Mouse (Mus musculus) c-Kit-negative CD71-positive TER-119-positive erythroid progenitor cells, embryonic 14.5 days (primary cell): ENCODE results near the gene Thoc6.

Experiments
- DNase-seq: peaks from one replicate; pipeline ENCODE4 v3.0.0-alpha.2; 2013; ENCODE audit warnings: low read depth, low spot score

Thoc6 gene

DNA sequence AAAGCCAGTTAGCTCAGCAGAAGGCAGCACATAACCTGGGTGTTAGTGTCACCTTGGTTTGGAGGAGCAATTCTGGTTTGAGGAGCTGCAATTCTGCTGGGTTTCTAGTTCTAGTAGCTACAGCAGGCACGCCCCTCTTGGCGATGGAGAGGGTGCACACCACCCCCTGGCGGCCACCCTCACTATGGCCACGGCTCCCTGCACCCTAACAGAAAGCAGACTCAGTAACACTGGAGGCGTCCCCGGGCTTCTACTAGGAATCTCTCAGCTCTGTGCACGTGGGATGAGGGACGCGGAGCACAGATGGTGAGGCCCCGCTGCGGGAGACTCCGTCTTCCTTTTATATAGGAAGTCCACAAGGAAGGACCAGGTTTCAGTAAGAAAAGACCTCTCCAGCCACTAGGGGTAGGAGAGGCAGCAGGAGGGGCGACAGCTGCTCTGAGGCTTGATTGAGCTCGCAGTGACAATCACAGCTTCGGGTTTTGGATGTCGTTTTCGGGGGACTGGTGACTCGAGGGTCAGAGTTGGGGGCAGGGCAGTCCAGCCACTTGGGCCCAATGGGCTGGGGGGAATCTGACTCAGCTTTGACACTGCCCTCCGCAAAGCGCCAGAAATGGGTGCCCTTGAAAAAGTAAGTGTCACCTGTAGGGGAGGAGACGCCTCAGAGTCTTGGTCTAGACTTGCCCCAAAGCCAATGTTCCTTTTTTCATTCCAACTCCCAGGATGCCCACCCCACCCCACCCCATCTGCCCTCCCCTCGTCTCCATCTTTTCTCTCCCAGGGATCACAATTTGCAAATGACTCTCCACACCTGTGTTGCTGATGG lies 43.3 kb downstream of the Thoc6 start:
- DNase-seq, result peak; percentile 8

DNA sequence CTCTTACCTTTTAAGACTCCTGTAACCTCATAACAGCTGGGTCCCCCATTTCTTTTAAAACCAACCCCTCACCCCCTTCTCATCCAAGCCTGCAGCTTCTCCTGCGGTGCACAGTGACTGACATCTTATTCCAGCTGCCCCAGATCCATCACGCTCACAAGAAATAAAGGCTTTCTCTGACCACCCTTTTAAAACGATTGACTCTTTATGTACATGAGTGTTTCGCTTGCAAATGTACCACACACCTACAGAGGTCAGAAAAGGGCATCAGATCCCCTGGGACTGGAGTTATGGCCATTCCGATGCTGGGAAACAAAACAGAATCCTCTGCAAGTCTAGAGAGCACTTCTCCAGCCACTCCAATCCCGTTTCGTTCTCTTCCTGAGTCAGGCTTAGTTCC lies 45.9 kb downstream of the Thoc6 start:
- no peak for DNase-seq

DNA sequence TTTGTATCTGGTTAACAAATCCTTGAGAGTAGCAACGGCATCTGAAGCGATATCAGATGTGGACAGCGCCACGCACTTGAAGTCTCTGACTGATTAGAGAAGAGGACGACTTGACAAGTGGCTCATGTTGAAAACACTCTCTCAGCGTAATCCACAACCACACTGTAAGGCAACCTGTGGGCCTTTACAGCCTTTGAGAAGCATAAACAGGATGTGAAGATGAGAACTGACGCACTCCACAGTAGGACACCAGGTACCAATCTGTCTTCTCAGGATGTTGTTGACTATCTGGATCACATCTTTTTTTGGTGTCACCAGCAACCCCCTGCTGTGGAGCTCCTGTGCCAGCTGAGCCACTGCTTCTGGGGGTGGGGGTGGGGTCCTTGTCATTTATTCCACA lies 53.3 kb downstream of the Thoc6 start:
- no peak for DNase-seq
